Mouse (Mus musculus) CH12.LX (cell line): ENCODE measurements around the gene Golm1. TPM values are rescaled to one million over a fixed set of nuclear protein-coding genes. Genes with fewer than 3 reads are reported as not detected.

Experiments used
- DNase-seq: peaks from one replicate; pipeline ENCODE4 v3.0.0-alpha.2; 2013; ENCODE audit errors: extremely low read depth
- H3K27ac ChIP-seq: 2 replicates; pipeline ENCODE4 v1.5.1; 2012; ENCODE audit warnings: low read depth, mild to moderate bottlenecking, control low read depth, moderate library complexity; ENCODE audit not compliant: insufficient read depth
- H3K27me3 ChIP-seq: replicated peaks from 2 replicates; pipeline ENCODE3; 2012; ENCODE audit warnings: inconsistent platforms
- H3K36me3 ChIP-seq, 2 experiments: replicated peaks in 1 of 2; 2 replicates each; pipeline versions ENCODE3 to v1.6.1; 2012; ENCODE audit warnings: inconsistent platforms in 1 of 2, low read length in 1 of 2, mild to moderate bottlenecking in 1 of 2, mixed read lengths in 1 of 2, moderate library complexity in 1 of 2; ENCODE audit not compliant: control insufficient read depth in 1 of 2, insufficient read depth in 1 of 2
- H3K4me1 ChIP-seq, 2 experiments: 2 replicates each; pipeline ENCODE4 v1.6.1; 2012; ENCODE audit warnings: inconsistent platforms in 1 of 2, moderate library complexity in 1 of 2; ENCODE audit not compliant: insufficient read depth in 2 of 2, control insufficient read depth in 1 of 2
- H3K4me2 ChIP-seq: 2 replicates; pipeline ENCODE4 v1.6.1; 2012; ENCODE audit warnings: low read depth, mild to moderate bottlenecking, control low read depth; ENCODE audit not compliant: poor library complexity, insufficient read depth, severe bottlenecking
- H3K4me3 ChIP-seq, 3 experiments: fragments of 150-350 bp in 1 of 3; sonication (generic) in 1 of 3; replicated peaks in 1 of 3; 2 replicates each; pipeline versions ENCODE3 to v1.5.1; 2011 to 2012; ENCODE audit warnings: low read depth in 2 of 3, low read length in 2 of 3, mild to moderate bottlenecking in 2 of 3, moderate library complexity in 2 of 3, control low read depth in 1 of 3, improper control_type of control experiment in 1 of 3, inconsistent platforms in 1 of 3, mixed read lengths in 1 of 3; ENCODE audit not compliant: poor library complexity in 1 of 3
- H3K79me2 ChIP-seq: replicated peaks from 2 replicates; pipeline ENCODE4 v1.6.1; 2012; ENCODE audit warnings: mild to moderate bottlenecking, moderate library complexity; ENCODE audit not compliant: control insufficient read depth, poor library complexity, insufficient read depth, severe bottlenecking; ENCODE audit errors: extremely low read depth
- H3K9ac ChIP-seq: 2 replicates; pipeline ENCODE4 v1.6.1; 2012; ENCODE audit warnings: low read depth, mild to moderate bottlenecking, control low read depth, moderate library complexity; ENCODE audit not compliant: insufficient read depth
- H3K9me3 ChIP-seq: replicated peaks from 2 replicates; pipeline ENCODE3; 2012; ENCODE audit warnings: low read length, inconsistent platforms, mixed read lengths
- CHD1 ChIP-seq: IDR thresholded peaks from 2 replicates; pipeline ENCODE4 v1.6.1; 2012; ENCODE audit warnings: low read depth, low read length, improper control_type of control experiment, inconsistent platforms
- E2F4 ChIP-seq: IDR thresholded peaks from 2 replicates; pipeline ENCODE4 v1.6.1; 2011; ENCODE audit warnings: low read depth, low read length, improper control_type of control experiment; ENCODE audit not compliant: insufficient replicate concordance
- ELF1 ChIP-seq: IDR thresholded peaks from 2 replicates; pipeline ENCODE4 v1.6.1; 2014; ENCODE audit warnings: low read depth, mild to moderate bottlenecking, inconsistent platforms, low read length, improper control_type of control experiment
- JUN ChIP-seq: IDR thresholded peaks from 2 replicates; pipeline ENCODE4 v1.6.1; 2011; ENCODE audit warnings: low read depth, mild to moderate bottlenecking, low read length, improper control_type of control experiment, moderate library complexity; ENCODE audit not compliant: insufficient read depth
- MAFK ChIP-seq: IDR thresholded peaks from 2 replicates; pipeline ENCODE4 v1.6.1; 2011; ENCODE audit warnings: low read length, improper control_type of control experiment; ENCODE audit not compliant: insufficient replicate concordance
- MAX ChIP-seq: IDR thresholded peaks from 2 replicates; pipeline ENCODE4 v1.6.1; 2011; ENCODE audit warnings: low read length, improper control_type of control experiment
- MAZ ChIP-seq: IDR thresholded peaks from 2 replicates; pipeline ENCODE4 v1.6.1; 2012; ENCODE audit warnings: low read depth, mild to moderate bottlenecking, inconsistent platforms, low read length, improper control_type of control experiment, moderate library complexity
- MXI1 ChIP-seq: IDR thresholded peaks from 2 replicates; pipeline ENCODE4 v1.6.1; 2011; ENCODE audit warnings: mild to moderate bottlenecking, low read depth, low read length, improper control_type of control experiment
- MYC ChIP-seq: IDR thresholded peaks from 2 replicates; pipeline ENCODE4 v1.6.1; 2011; ENCODE audit warnings: low read depth, mild to moderate bottlenecking, improper control_type of control experiment, low read length
- NELFE ChIP-seq: IDR thresholded peaks from 2 replicates; pipeline ENCODE4 v1.6.1; 2011; ENCODE audit warnings: low read depth, low read length, improper control_type of control experiment
- PAX5 ChIP-seq: IDR thresholded peaks from 2 replicates; pipeline ENCODE4 v1.6.1; 2012; ENCODE audit warnings: low read length, inconsistent platforms, mixed read lengths
- POLR2AphosphoS2 ChIP-seq: IDR thresholded peaks from 2 replicates; pipeline ENCODE4 v1.6.1; 2011; ENCODE audit warnings: low read depth, low read length, improper control_type of control experiment
- RAD21 ChIP-seq: IDR thresholded peaks from 2 replicates; pipeline ENCODE4 v1.6.1; 2011; ENCODE audit warnings: low read depth, mild to moderate bottlenecking, low read length, improper control_type of control experiment, moderate library complexity
- SIN3A ChIP-seq: IDR thresholded peaks from 2 replicates; pipeline ENCODE4 v1.6.1; 2012; ENCODE audit warnings: low read length, improper control_type of control experiment, inconsistent platforms
- SMC3 ChIP-seq: IDR thresholded peaks from 2 replicates; pipeline ENCODE4 v1.6.1; 2011; ENCODE audit warnings: low read depth, low read length, improper control_type of control experiment
- TCF12 ChIP-seq: IDR thresholded peaks from 2 replicates; pipeline ENCODE4 v1.6.1; 2014; ENCODE audit warnings: low read depth, mild to moderate bottlenecking, inconsistent platforms, low read length, improper control_type of control experiment
- UBTF ChIP-seq: IDR thresholded peaks from 2 replicates; pipeline ENCODE4 v1.6.1; 2012; ENCODE audit warnings: low read depth, mild to moderate bottlenecking, inconsistent platforms, low read length, improper control_type of control experiment, moderate library complexity
- USF2 ChIP-seq: conservative IDR thresholded peaks from 2 replicates; pipeline ENCODE4 v1.6.1; 2011; ENCODE audit warnings: low read depth, low read length, improper control_type of control experiment
- ZC3H11A ChIP-seq: IDR thresholded peaks from 2 replicates; pipeline ENCODE4 v1.6.1; 2012; ENCODE audit warnings: low read depth, mild to moderate bottlenecking, inconsistent platforms, low read length, improper control_type of control experiment
- ZKSCAN1 ChIP-seq: IDR thresholded peaks from 2 replicates; pipeline ENCODE4 v1.6.1; 2012; ENCODE audit warnings: low read depth, inconsistent platforms, low read length, improper control_type of control experiment, borderline replicate concordance
- ZMIZ1 ChIP-seq: IDR thresholded peaks from 2 replicates; pipeline ENCODE4 v1.6.1; 2012; ENCODE audit warnings: low read depth, mild to moderate bottlenecking, inconsistent platforms, low read length, improper control_type of control experiment
- ZNF384 ChIP-seq: IDR thresholded peaks from 2 replicates; pipeline ENCODE4 v1.6.1; 2012; ENCODE audit warnings: low read depth, low read length, improper control_type of control experiment, inconsistent platforms
- dilution Hi-C: fragments of 300-500 bp; cut with MboI; formaldehyde crosslinking; loops from 2 replicates; pipeline ENCODE4 v1.14.3; 2020; ENCODE audit warnings: low sequenced_read_pairs; ENCODE audit not compliant: extremely low pct_unique_long_range_greater_than_20kb, extremely low pct_ligation_motif_present
- in situ Hi-C: fragments of 300-500 bp; cut with MboI; formaldehyde crosslinking; loops from 3 replicates; pipeline ENCODE4 v1.14.3; 2019; ENCODE audit warnings: low sequenced_read_pairs, low pct_ligation_motif_present, low pct_unique_long_range_greater_than_20kb, mixed read lengths
- polyA plus RNA-seq: library from polyadenylated mRNA; unstranded; fragments of >175 nt; gene quantifications from 2 replicates; pipeline ENCODE4 v1.2.1, GENCODE M21; 2012; ENCODE audit warnings: low read depth; ENCODE audit not compliant: insufficient read length
- total RNA-seq, 2 experiments: library from RNA; depleted of rRNA; stranded (reverse); fragments of 300-350 nt in 1 of 2; fragments of >200 nt in 1 of 2; gene quantifications; 2 replicates each; pipeline ENCODE4 v1.2.3; 2012 to 2014

Golm1 gene
- total and polyA plus RNA-seq, 3 experiments, result 14.3 to 18.9 (median 17.4) TPM

- no peak overlapping the region for H3K4me3 ChIP-seq
- H3K9ac ChIP-seq, result no peak overlapping the region
- in situ Hi-C loops (no loop called here), dilution Hi-C loops (no loop called here)
- H3K4me1 ChIP-seq, result peaks cover 15 to 43% of the 10 kb centered on the region in 2 experiments
- no peak overlapping the region for H3K4me2 ChIP-seq
- H3K36me3 ChIP-seq, result peaks cover 3 to 53% of the 10 kb centered on the region in 2 experiments
- TF ChIP-seq ZNF384 (no peak), SIN3A (no peak), ELF1 (no peak), E2F4 (no peak), POLR2AphosphoS2 (no peak), ZMIZ1 (no peak), UBTF (no peak), MXI1 (no peak), ZC3H11A (no peak), MYC (no peak), RAD21 (no peak), PAX5 (no peak), MAFK (no peak), NELFE (no peak), SMC3 (no peak), JUN (no peak), TCF12 (no peak), MAZ (no peak), CHD1 (no peak)
- peaks cover 2% of the 10 kb centered on the region for H3K9me3 ChIP-seq
- no peak for DNase-seq
- H3K27me3 ChIP-seq, result no peaks in the 10 kb centered on the region
- 0 out of 2 replicates have a peak overlapping the region, but pooled peaks have one; percentile 12 for H3K27ac ChIP-seq
- H3K79me2 ChIP-seq, result no peaks in the 10 kb centered on the region
Measured at GRCm38 (mm10) chr13:59655718-59656315, 19.8 kb downstream of the Golm1 start.

GRCm38 (mm10) chr13:59654465-59654864, 21.1 kb downstream of the Golm1 start:
- Histone ChIP-seq H3K36me3 (peaks cover 3 to 50% of the 10 kb centered on the region in 2 experiments), H3K27me3 (no peaks in the 10 kb centered on the region), H3K79me2 (no peaks in the 10 kb centered on the region), H3K9ac (no peak overlapping the region), H3K27ac (no peak overlapping the region), H3K4me1 (peaks cover 26 to 57% of the 10 kb centered on the region in 2 experiments), H3K4me2 (no peak overlapping the region), H3K9me3 (peaks cover 2% of the 10 kb centered on the region), H3K4me3 (no peak overlapping the region)
- no peak for TF ChIP-seq MAX
- TF ChIP-seq ZKSCAN1, result no peak
- TF ChIP-seq ZC3H11A, result no peak
- no peak for TF ChIP-seq USF2
- in situ Hi-C loops, result no loop called here
- dilution Hi-C loops, result no loop called here
- no peak for DNase-seq
